36 mouse cellular contexts compared by ENCODE assay signal in the genomic region with DNA sequence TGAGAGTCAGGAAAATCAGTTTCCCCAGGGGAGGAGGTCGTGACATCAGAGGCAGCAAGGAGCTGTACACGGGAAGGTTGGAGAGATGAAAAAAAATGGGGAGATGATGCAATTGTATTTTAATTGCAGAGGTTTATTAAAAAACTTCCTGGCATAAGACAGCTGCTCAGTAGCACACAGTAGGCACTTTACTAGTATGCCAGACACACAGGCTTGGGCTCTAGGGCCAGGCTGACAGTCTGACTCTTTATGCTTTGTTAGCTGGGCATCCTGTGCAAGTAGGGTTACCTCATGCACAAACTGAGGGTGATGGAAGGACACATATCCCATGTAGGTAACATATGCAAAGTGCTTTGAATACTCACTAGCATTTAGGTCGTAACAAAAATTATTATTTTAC.
"Had no signal": no experiment of that assay in that cellular context is flagged by ENCODE, and none has a peak within 500 bp of the region (broad histone marks: within the 10 kb centered on the region; RNA-seq: fewer than 3 reads in every experiment).

No protein-coding gene starts in this region.

- H3K4me2 ChIP-seq: heart, embryonic 11.5 days; heart, embryonic 12.5 days; heart, embryonic 13.5 days; heart, embryonic 15.5 days; hindbrain, embryonic 12.5 days; hindbrain, embryonic 13.5 days; hindbrain, embryonic 14.5 days; hindbrain, embryonic 15.5 days; intestine, embryonic 15.5 days; kidney, embryonic 15.5 days had no signal

- H3K9me3 ChIP-seq: heart, embryonic 10.5 days; heart, embryonic 12.5 days; heart, embryonic 13.5 days; heart, embryonic 15.5 days; hindbrain, embryonic 10.5 days; hindbrain, embryonic 12.5 days; hindbrain, embryonic 13.5 days; hindbrain, embryonic 15.5 days; intestine, embryonic 15.5 days; kidney, embryonic 15.5 days had no signal

- H3K4me3 ChIP-seq: heart, embryonic 10.5 days; heart, embryonic 12.5 days; heart, embryonic 13.5 days; heart, embryonic 15.5 days; hindbrain, embryonic 10.5 days; hindbrain, embryonic 12.5 days; hindbrain, embryonic 13.5 days; hindbrain, embryonic 15.5 days; intestine, embryonic 15.5 days; kidney, embryonic 15.5 days; layer of hippocampus, adult 2 months; left cerebral cortex, adult 2 months had no signal

- H3K27me3 ChIP-seq: heart, embryonic 15.5 days; hindbrain, embryonic 12.5 days; hindbrain, embryonic 13.5 days; hindbrain, embryonic 15.5 days; intestine, embryonic 15.5 days; kidney, embryonic 15.5 days had no signal

- H3K9ac ChIP-seq: heart, embryonic 12.5 days; heart, embryonic 13.5 days; heart, embryonic 15.5 days; hindbrain, embryonic 12.5 days; hindbrain, embryonic 13.5 days; hindbrain, embryonic 14.5 days; hindbrain, embryonic 15.5 days; intestine, embryonic 15.5 days; kidney, embryonic 15.5 days had no signal

- ATAC-seq: hindbrain, embryonic 16.5 days; hindbrain, postnatal 0 days; inflammation-experienced regulatory T-cells, adult 6 months; intestine, embryonic 15.5 days; intestine, embryonic 16.5 days; intestine, postnatal 0 days had no signal

- H3K36me3 ChIP-seq: heart, embryonic 10.5 days; heart, embryonic 12.5 days; heart, embryonic 13.5 days; heart, embryonic 15.5 days; hindbrain, embryonic 10.5 days; hindbrain, embryonic 12.5 days; hindbrain, embryonic 13.5 days; hindbrain, embryonic 15.5 days; intestine, embryonic 15.5 days; kidney, embryonic 15.5 days had no signal

- H3K27ac ChIP-seq: heart, embryonic 10.5 days; heart, embryonic 13.5 days; heart, embryonic 15.5 days; hindbrain, embryonic 10.5 days; hindbrain, embryonic 12.5 days; hindbrain, embryonic 13.5 days; hindbrain, embryonic 14.5 days; hindbrain, embryonic 15.5 days; hindbrain, postnatal 0 days; intestine, embryonic 15.5 days; kidney, embryonic 15.5 days; kidney, postnatal 0 days; layer of hippocampus, adult 2 months; left cerebral cortex, adult 2 months had no signal

- DNase-seq: heart, postnatal 10 days; heart, postnatal 14 days; heart, postnatal 36 days; heart, postnatal 4 days; kidney, adult 11 months; kidney, adult 18-20 months; kidney, adult 2 months; kidney, adult 8-10 months; kidney, adult 9 months; kidney, postnatal 10 days; kidney, postnatal 14 days; kidney, postnatal 25 days; kidney, postnatal 36 days; kidney, postnatal 4 days; layer of hippocampus, adult 9-11 months; layer of hippocampus, postnatal 36 days had no signal
